In the genomic region with DNA sequence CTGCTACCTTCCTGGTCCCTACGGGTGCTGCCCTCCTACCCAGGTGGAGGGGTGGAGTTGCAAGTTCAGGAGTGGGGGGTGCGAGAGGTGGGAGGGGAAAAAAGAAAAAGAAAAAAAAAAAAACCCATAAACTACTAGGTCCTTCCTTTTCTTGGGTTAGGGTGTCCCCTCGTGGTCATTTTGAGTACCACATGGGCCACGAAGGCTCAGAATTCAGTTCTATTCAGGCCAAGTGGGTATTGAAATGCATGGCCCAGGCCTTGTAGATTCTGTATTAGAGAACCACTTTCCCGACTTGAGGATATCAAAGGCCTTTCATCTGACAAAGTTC, we compare ENCODE assay signal across 8 mouse cellular contexts. TPM values are rescaled to one million over a fixed set of nuclear protein-coding genes. Genes with fewer than 3 reads are reported as not detected.
A peak's percentile ranks its signal among the peaks of the same experiment; 100 is the strongest.
DNase-seq lines count a peak whose midpoint lies in the region; ATAC-seq and TF ChIP-seq lines count a peak whose summit lies in the region.

No protein-coding gene starts in this region.

- peak; percentile 77 for DNase-seq in CD4-positive helper T cell, adult 2 months (ENCODE audit: low read depth, low spot score)
- DNase-seq in adrenal gland, postnatal 25 days, result peak; percentile 61
- DNase-seq in kidney, postnatal 25 days, result peak; percentile 64 to 80

- peaks cover 9% of the 10 kb centered on the region for H3K4me1 ChIP-seq in embryonic facial prominence, embryonic 13.5 days
- H3K4me1 ChIP-seq in heart, embryonic 16.5 days (ENCODE audit: control insufficient read depth, insufficient read depth, low read length), result peaks cover 5% of the 10 kb centered on the region
- no peaks in the 10 kb centered on the region; the same call in 1 of the 2 replicates for H3K4me1 ChIP-seq in liver, embryonic 16.5 days (ENCODE audit: control insufficient read depth, low read depth, low read length)
- peaks cover 12% of the 10 kb centered on the region for H3K4me1 ChIP-seq in neural tube, embryonic 13.5 days (replicated peaks)
- peaks cover 2% of the 10 kb centered on the region; the same call in 1 of the 2 replicates for H3K4me1 ChIP-seq in testis, adult 2 months (ENCODE audit: control insufficient read depth, insufficient read depth, low read length)

- no peak for TF ChIP-seq CTCF in testis, adult 2 months (IDR thresholded peaks at IDR 0.05; ENCODE audit: control insufficient read depth, insufficient read depth, insufficient replicate concordance, low read depth, low read length)

- H3K4me3 ChIP-seq in embryonic facial prominence, embryonic 13.5 days, result peak overlapping the region; percentile 42
- peak overlapping the region; percentile 48 for H3K4me3 ChIP-seq in heart, embryonic 16.5 days (ENCODE audit: low read length)
- H3K4me3 ChIP-seq in liver, embryonic 16.5 days (ENCODE audit: low read depth, low read length), result peak overlapping the region; percentile 28; the same call in 1 of the 2 replicates
- H3K4me3 ChIP-seq in neural tube, embryonic 13.5 days, result peak overlapping the region; percentile 37
- peak overlapping the region; percentile 6; the same call in 1 of the 2 replicates for H3K4me3 ChIP-seq in testis, adult 2 months (ENCODE audit: control insufficient read depth, low read depth, low read length)

- ATAC-seq in embryonic facial prominence, embryonic 13.5 days (ENCODE audit: insufficient number of reproducible peaks, insufficient read depth, low FRiP score, low TSS enrichment, low read depth), result no peak
- ATAC-seq in heart, embryonic 16.5 days (replicated peaks; ENCODE audit: extremely low read depth, insufficient read depth, low FRiP score), result no peak; the same call in 1 of the 2 replicates
- no peak for ATAC-seq in liver, embryonic 16.5 days (ENCODE audit: low read depth)
- ATAC-seq in neural tube, embryonic 13.5 days (ENCODE audit: low read depth), result peak; percentile 56; the same call in 1 of the 2 replicates

- H3K27me3 ChIP-seq in embryonic facial prominence, embryonic 13.5 days, result peaks cover 88% of the 10 kb centered on the region
- peaks cover 50% of the 10 kb centered on the region for H3K27me3 ChIP-seq in heart, embryonic 16.5 days (ENCODE audit: control insufficient read depth, insufficient read depth, low read length)
- H3K27me3 ChIP-seq in liver, embryonic 16.5 days (ENCODE audit: control insufficient read depth, insufficient read depth, low read depth, low read length), result peaks cover 21% of the 10 kb centered on the region
- H3K27me3 ChIP-seq in neural tube, embryonic 13.5 days, result peaks cover 85% of the 10 kb centered on the region
- H3K27me3 ChIP-seq in testis, adult 2 months (ENCODE audit: control insufficient read depth, insufficient read depth, low read length), result no peaks in the 10 kb centered on the region

- no peaks in the 10 kb centered on the region for H3K36me3 ChIP-seq in embryonic facial prominence, embryonic 13.5 days
- no peaks in the 10 kb centered on the region for H3K36me3 ChIP-seq in heart, embryonic 16.5 days (ENCODE audit: control insufficient read depth, insufficient read depth)
- H3K36me3 ChIP-seq in liver, embryonic 16.5 days (ENCODE audit: control insufficient read depth, insufficient read depth), result no peaks in the 10 kb centered on the region
- no peaks in the 10 kb centered on the region for H3K36me3 ChIP-seq in neural tube, embryonic 13.5 days
- no peaks in the 10 kb centered on the region for H3K36me3 ChIP-seq in testis, adult 2 months (ENCODE audit: control insufficient read depth, insufficient read depth, low read length)

- no peak overlapping the region for H3K27ac ChIP-seq in embryonic facial prominence, embryonic 13.5 days
- no peak overlapping the region for H3K27ac ChIP-seq in heart, embryonic 16.5 days (ENCODE audit: low read length)
- no peak overlapping the region for H3K27ac ChIP-seq in liver, embryonic 16.5 days (ENCODE audit: low read length)
- H3K27ac ChIP-seq in neural tube, embryonic 13.5 days (replicated peaks), result no peak overlapping the region
- no peak overlapping the region for H3K27ac ChIP-seq in testis, adult 2 months (ENCODE audit: control insufficient read depth, insufficient read depth, low read depth, low read length)

- H3K4me2 ChIP-seq in embryonic facial prominence, embryonic 13.5 days, result peak overlapping the region; percentile 82
- peak overlapping the region; percentile 81 for H3K4me2 ChIP-seq in heart, embryonic 16.5 days (ENCODE audit: low read depth, low read length)
- H3K4me2 ChIP-seq in liver, embryonic 16.5 days (ENCODE audit: low read depth, low read length), result peak overlapping the region; percentile 57
- peak overlapping the region; percentile 74 for H3K4me2 ChIP-seq in neural tube, embryonic 13.5 days

- peak overlapping the region; percentile 64 for H3K9ac ChIP-seq in embryonic facial prominence, embryonic 13.5 days
- peak overlapping the region; percentile 29; the same call in 1 of the 2 replicates for H3K9ac ChIP-seq in heart, embryonic 16.5 days (ENCODE audit: low read length)
- no peak overlapping the region for H3K9ac ChIP-seq in liver, embryonic 16.5 days (ENCODE audit: low read depth, low read length)
- H3K9ac ChIP-seq in neural tube, embryonic 13.5 days, result peak overlapping the region; percentile 54

- no peaks in the 10 kb centered on the region for H3K9me3 ChIP-seq in embryonic facial prominence, embryonic 13.5 days
- no peaks in the 10 kb centered on the region for H3K9me3 ChIP-seq in heart, embryonic 16.5 days (replicated peaks; ENCODE audit: control insufficient read depth, low read length)
- no peaks in the 10 kb centered on the region for H3K9me3 ChIP-seq in liver, embryonic 16.5 days (replicated peaks; ENCODE audit: control insufficient read depth, low read length)
- H3K9me3 ChIP-seq in neural tube, embryonic 13.5 days, result no peaks in the 10 kb centered on the region

- no peak for TF ChIP-seq POLR2A in testis, adult 2 months (IDR thresholded peaks at IDR 0.05; ENCODE audit: control insufficient read depth, low read depth, low read length)

- 2% methylated on average over 5 of the region's 5 CpGs for WGBS in embryonic facial prominence, embryonic 13.5 days
- 0% methylated on average over 5 of the region's 5 CpGs for WGBS in heart, embryonic 16.5 days
- 0% methylated on average over 5 of the region's 5 CpGs for WGBS in liver, embryonic 16.5 days (ENCODE audit: insufficient replicate concordance)
- under 1% methylated on average over 5 of the region's 5 CpGs for WGBS in neural tube, embryonic 13.5 days

RNA-seq across cellular contexts. Expression of a gene that starts 8.0 kb away (rescaled TPM):
- total RNA-seq in adrenal gland, postnatal 25 days (2021), result 0.24 and 0.49 TPM in 2 replicates
- polyA plus RNA-seq in embryonic facial prominence, embryonic 13.5 days (2015; fragmentation: Nextera tagmentation; extraction: Ambion mirVana), result 0.24 and 0.66 TPM in 2 replicates
- 0.75 and 1.6 TPM in 2 replicates for polyA plus RNA-seq in heart, embryonic 16.5 days (2015; fragmentation: Nextera tagmentation; extraction: Ambion mirVana)
- 0.15 and 0.37 TPM in 2 replicates for polyA plus RNA-seq in liver, embryonic 16.5 days (2015; fragmentation: Nextera tagmentation; extraction: Ambion mirVana)
- polyA plus RNA-seq in neural tube, embryonic 13.5 days (2015; fragmentation: Nextera tagmentation; extraction: Ambion mirVana), result 0.11 and 0.25 TPM in 2 replicates
- 0.02 and 0.04 TPM in 2 replicates for polyA plus RNA-seq in testis, adult 2 months (2012; rRNA removed)

RNA-seq across cellular contexts. Expression of a gene that starts 28.6 kb away (rescaled TPM):
- 9.4 and 11.0 TPM in 2 replicates for total RNA-seq in adrenal gland, postnatal 25 days (2021)
- 5.8 and 5.9 TPM in 2 replicates for polyA plus RNA-seq in embryonic facial prominence, embryonic 13.5 days (2015; fragmentation: Nextera tagmentation; extraction: Ambion mirVana)
- 1.3 and 2.3 TPM in 2 replicates for polyA plus RNA-seq in heart, embryonic 16.5 days (2015; fragmentation: Nextera tagmentation; extraction: Ambion mirVana)
- polyA plus RNA-seq in liver, embryonic 16.5 days (2015; fragmentation: Nextera tagmentation; extraction: Ambion mirVana), result 0.20 TPM in 2 replicates
- polyA plus RNA-seq in neural tube, embryonic 13.5 days (2015; fragmentation: Nextera tagmentation; extraction: Ambion mirVana), result 9.2 and 9.7 TPM in 2 replicates
- 0.31 and 0.48 TPM in 2 replicates for polyA plus RNA-seq in testis, adult 2 months (2012; rRNA removed)

RNA-seq across cellular contexts. Expression of a gene that starts 35.6 kb away (rescaled TPM):
- total RNA-seq in adrenal gland, postnatal 25 days (2021), result not detected in 2 replicates
- 0.59 and 2.2 TPM in 2 replicates for polyA plus RNA-seq in embryonic facial prominence, embryonic 13.5 days (2015; fragmentation: Nextera tagmentation; extraction: Ambion mirVana)
- polyA plus RNA-seq in heart, embryonic 16.5 days (2015; fragmentation: Nextera tagmentation; extraction: Ambion mirVana), result 0.13 TPM in 1 of 2 replicates, not detected in the other
- 0.05 and 0.09 TPM in 2 replicates for polyA plus RNA-seq in liver, embryonic 16.5 days (2015; fragmentation: Nextera tagmentation; extraction: Ambion mirVana)
- polyA plus RNA-seq in neural tube, embryonic 13.5 days (2015; fragmentation: Nextera tagmentation; extraction: Ambion mirVana), result not detected in 2 replicates
- polyA plus RNA-seq in testis, adult 2 months (2012; rRNA removed), result 0.38 and 0.69 TPM in 2 replicates

RNA-seq across cellular contexts. Expression of a gene that starts 57.7 kb away (rescaled TPM):
- not detected in 2 replicates for total RNA-seq in adrenal gland, postnatal 25 days (2021)
- 1.3 and 2.3 TPM in 2 replicates for polyA plus RNA-seq in embryonic facial prominence, embryonic 13.5 days (2015; fragmentation: Nextera tagmentation; extraction: Ambion mirVana)
- polyA plus RNA-seq in heart, embryonic 16.5 days (2015; fragmentation: Nextera tagmentation; extraction: Ambion mirVana), result 0.79 and 1.4 TPM in 2 replicates
- polyA plus RNA-seq in liver, embryonic 16.5 days (2015; fragmentation: Nextera tagmentation; extraction: Ambion mirVana), result 0.06 and 0.37 TPM in 2 replicates
- polyA plus RNA-seq in neural tube, embryonic 13.5 days (2015; fragmentation: Nextera tagmentation; extraction: Ambion mirVana), result not detected in 2 replicates
- 0.06 and 0.22 TPM in 2 replicates for polyA plus RNA-seq in testis, adult 2 months (2012; rRNA removed)
